Mouse (Mus musculus) 3T3-L1 (cell line): ENCODE data around the gene Prr15.

Source experiments
- DNase-seq: peaks from one replicate; pipeline ENCODE4 v3.0.0-alpha.2; 2015; ENCODE audit warnings: low read depth, low spot score

The Prr15 gene

GRCm38 (mm10) chr6:54331765-54332164, 6.1 kb downstream of the Prr15 start:
- DNase-seq, result no peak

GRCm38 (mm10) chr6:54332203-54332602, 6.6 kb downstream of the Prr15 start:
- peak; percentile 31 for DNase-seq

- no peak for DNase-seq
Observed at GRCm38 (mm10) chr6:54333116-54333651, 7.5 kb downstream of the Prr15 start.

GRCm38 (mm10) chr6:54333652-54334396, 8.2 kb downstream of the Prr15 start:
- no peak for DNase-seq

GRCm38 (mm10) chr6:54337321-54337720, 11.7 kb downstream of the Prr15 start:
- DNase-seq, result no peak

- DNase-seq, result no peak
Observed at GRCm38 (mm10) chr6:54341133-54341532, 15.5 kb downstream of the Prr15 start.

- DNase-seq, result no peak
Observed at GRCm38 (mm10) chr6:54342223-54342622, 16.6 kb downstream of the Prr15 start.

- no peak for DNase-seq
Observed at GRCm38 (mm10) chr6:54351860-54352259, 26.2 kb downstream of the Prr15 start.

GRCm38 (mm10) chr6:54352931-54353690, 27.5 kb downstream of the Prr15 start:
- DNase-seq, result no peak

- DNase-seq, result no peak
Observed at GRCm38 (mm10) chr6:54353698-54354097, 28.1 kb downstream of the Prr15 start.

GRCm38 (mm10) chr6:54355626-54356025, 30.0 kb downstream of the Prr15 start:
- no peak for DNase-seq

GRCm38 (mm10) chr6:54362526-54363324, 37.1 kb downstream of the Prr15 start:
- peak; percentile 36 for DNase-seq

GRCm38 (mm10) chr6:54364406-54365136, 38.9 kb downstream of the Prr15 start:
- peak; percentile 60 for DNase-seq

GRCm38 (mm10) chr6:54366607-54367006, 41.0 kb downstream of the Prr15 start:
- no peak for DNase-seq

- peak; percentile 80 for DNase-seq
Observed at GRCm38 (mm10) chr6:54368071-54368470, 42.4 kb downstream of the Prr15 start.

GRCm38 (mm10) chr6:54369913-54370542, 44.4 kb downstream of the Prr15 start:
- no peak for DNase-seq

GRCm38 (mm10) chr6:54371874-54372273, 46.2 kb downstream of the Prr15 start:
- DNase-seq, result no peak

- no peak for DNase-seq
Observed at GRCm38 (mm10) chr6:54379356-54379755, 53.7 kb downstream of the Prr15 start.
